Mouse (Mus musculus): ENCODE data around the gene Lamtor1.

DNA sequence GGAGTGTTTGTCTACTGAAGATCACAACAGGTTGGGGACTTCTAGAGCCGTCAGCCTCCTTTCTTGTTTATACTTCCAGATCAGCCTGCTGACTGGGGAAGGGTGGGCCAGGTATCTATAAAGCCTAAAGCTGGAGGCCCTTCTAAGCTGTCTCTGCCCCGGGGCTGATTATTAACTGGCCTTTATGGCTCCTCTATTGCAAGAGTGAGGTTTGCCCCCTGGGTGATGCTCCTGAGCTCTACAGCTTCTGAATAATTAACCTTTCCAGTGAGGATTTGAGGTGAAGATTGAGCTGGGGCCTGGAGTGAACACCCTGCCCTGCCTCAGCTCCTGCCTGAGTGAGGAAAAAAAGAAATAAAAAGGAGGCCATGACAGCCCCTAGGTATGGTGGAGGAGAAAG lies 35.1 kb upstream of the Lamtor1 start, which contains the start of gene Folr1:
- TF ChIP-seq EP300 (IDR thresholded peaks at IDR 0.05; ENCODE audit: low read depth) (no peak), CTCF (IDR thresholded peaks at IDR 0.05; ENCODE audit: low read depth) (no peak)

All from liver, embryonic 14.5 days (tissue).